Mouse (Mus musculus) lung, postnatal 0 days (tissue): ENCODE measurements around the gene Cfap77. TPM values are rescaled to one million over a fixed set of nuclear protein-coding genes. Genes with fewer than 3 reads are reported as not detected.

Source experiments
- ATAC-seq: fragments of 200-750 bp; cut with Nextera tagmentation; 2 replicates; pipeline ENCODE4 v1.8.0; 2017; ENCODE audit warnings: moderate library complexity
- DNase-seq: peaks from one replicate; pipeline ENCODE4 v3.0.0-alpha.2; 2016; ENCODE audit warnings: low spot score
- H3K27ac ChIP-seq: fragments of 300-500 bp; sonication (generic); 2 replicates; pipeline ENCODE4 v1.5.1; 2014; ENCODE audit warnings: antibody characterized with exemption, mild to moderate bottlenecking, low read length, mixed read lengths
- H3K27me3 ChIP-seq: fragments of 300-500 bp; sonication (generic); replicated peaks from 2 replicates; pipeline ENCODE4 v1.6.1; 2014; ENCODE audit warnings: low read length, mixed read lengths; ENCODE audit not compliant: insufficient read depth
- H3K36me3 ChIP-seq: fragments of 300-500 bp; sonication (generic); 2 replicates; pipeline ENCODE4 v1.6.1; 2014; ENCODE audit warnings: low read length, mixed read lengths; ENCODE audit not compliant: insufficient read depth
- H3K4me1 ChIP-seq: fragments of 300-500 bp; sonication (generic); 2 replicates; pipeline ENCODE4 v1.6.1; 2014; ENCODE audit warnings: antibody characterized with exemption, low read depth, low read length, mixed read lengths; ENCODE audit not compliant: insufficient read depth
- H3K4me2 ChIP-seq: fragments of 300-500 bp; sonication (generic); replicated peaks from 2 replicates; pipeline ENCODE4 v1.6.1; 2014; ENCODE audit warnings: low read depth, mild to moderate bottlenecking, low read length, moderate library complexity, mixed read lengths
- H3K4me3 ChIP-seq: fragments of 300-500 bp; sonication (generic); 2 replicates; pipeline ENCODE4 v1.5.1; 2014; ENCODE audit warnings: low read depth, low read length
- H3K9ac ChIP-seq: fragments of 300-500 bp; sonication (generic); replicated peaks from 2 replicates; pipeline ENCODE4 v1.6.1; 2014; ENCODE audit warnings: low read depth, mild to moderate bottlenecking
- H3K9me3 ChIP-seq: fragments of 300-500 bp; sonication (generic); 2 replicates; pipeline ENCODE4 v1.6.1; 2016; ENCODE audit warnings: low read length, mixed read lengths
- CTCF ChIP-seq: IDR thresholded peaks from 2 replicates; pipeline ENCODE4 v1.5.1; 2016; ENCODE audit warnings: antibody characterized with exemption, mild to moderate bottlenecking
- EP300 ChIP-seq: IDR thresholded peaks from 2 replicates; pipeline ENCODE4 v1.6.1; 2016; ENCODE audit warnings: antibody characterized with exemption, mild to moderate bottlenecking, control low read depth
- WGBS: fragments of 180-500 bp; shearing (Covaris S2); extraction: QIAGEN DNeasy Blood & Tissue Kit; methylation state at CpG from one replicate; pipeline ENCODE4 v1.1.7; 2014; 5-methylcytosine and 5-hydroxymethylcytosine counted together
- polyA plus RNA-seq: library from polyadenylated mRNA; unstranded; fragments of >200 nt; fragmentation: Nextera tagmentation; extraction: Ambion mirVana; gene quantifications from 2 replicates; pipeline ENCODE4 v1.2.1, GENCODE M21; 2015

Gene Cfap77
- polyA plus RNA-seq, 1 experiment from 2014 or later = 1.2 TPM

- H3K27me3 ChIP-seq = peaks cover 56% of the 10 kb centered on the region
- no peaks in the 10 kb centered on the region for H3K36me3 ChIP-seq
- no peak overlapping the region for H3K27ac ChIP-seq
- no peaks in the 10 kb centered on the region for H3K9me3 ChIP-seq
- H3K4me1 ChIP-seq = no peaks in the 10 kb centered on the region; the same call in 1 of the 2 replicates
- peak overlapping the region; percentile 17; the same call in 1 of the 2 replicates for H3K4me3 ChIP-seq
- no peak overlapping the region for H3K9ac ChIP-seq
- 2% methylated on average over 72 of the region's 73 CpGs for WGBS
- peak overlapping the region; percentile 25; the same call in 1 of the 2 replicates for H3K4me2 ChIP-seq
- no peak for ATAC-seq
- no peak for DNase-seq
- TF ChIP-seq EP300 = no peak
- TF ChIP-seq CTCF = no peak
Observed at GRCm38 (mm10) chr2:28917518-28918361, 137.1 kb downstream of the Cfap77 start.

- Histone ChIP-seq H3K9ac (no peak overlapping the region), H3K27ac (no peak overlapping the region), H3K36me3 (no peaks in the 10 kb centered on the region), H3K4me1 (no peaks in the 10 kb centered on the region; the same call in 1 of the 2 replicates), H3K27me3 (peaks cover 60% of the 10 kb centered on the region), H3K4me2 (no peak overlapping the region), H3K9me3 (no peaks in the 10 kb centered on the region), H3K4me3 (no peak overlapping the region)
- TF ChIP-seq EP300 (no peak), CTCF (no peak)
- WGBS = 11% methylated on average over 11 of the region's 11 CpGs
- DNase-seq = no peak
- ATAC-seq = no peak
Observed at GRCm38 (mm10) chr2:28917156-28917517, 137.7 kb downstream of the Cfap77 start.

GRCm38 (mm10) chr2:28916513-28916865, 138.4 kb downstream of the Cfap77 start, which contains the start of gene Barhl1:
Barhl1 (minus strand) TSS chr2:28916668.
- H3K27me3 ChIP-seq = peaks cover 66% of the 10 kb centered on the region
- no peaks in the 10 kb centered on the region for H3K36me3 ChIP-seq
- H3K27ac ChIP-seq = no peak within 1 kb of the TSS
- peak within 1 kb of the TSS; percentile 17; the same call in 1 of the 2 replicates for H3K4me3 ChIP-seq
- no peaks in the 10 kb centered on the region; the same call in 1 of the 2 replicates for H3K4me1 ChIP-seq
- DNase-seq = no peak
- 4% methylated on average over 18 of the region's 18 CpGs for WGBS
- no peak for TF ChIP-seq CTCF
- TF ChIP-seq EP300 = no peak
- peak within 1 kb of the TSS; percentile 25; the same call in 1 of the 2 replicates for H3K4me2 ChIP-seq
- no peak for ATAC-seq
- H3K9me3 ChIP-seq = no peaks in the 10 kb centered on the region
- H3K9ac ChIP-seq = no peak within 1 kb of the TSS

GRCm38 (mm10) chr2:28915768-28916512, 138.9 kb downstream of the Cfap77 start:
- TF ChIP-seq CTCF (no peak), EP300 (no peak)
- no peak overlapping the region for H3K4me3 ChIP-seq
- H3K27ac ChIP-seq = no peak overlapping the region
- H3K27me3 ChIP-seq = peaks cover 72% of the 10 kb centered on the region
- ATAC-seq (peak; percentile 92), DNase-seq (peak; percentile 79)
- WGBS = under 1% methylated on average over 38 of the region's 50 CpGs
- 0 out of 2 replicates have a peak overlapping the region, but pooled peaks have one; percentile 1 for H3K4me2 ChIP-seq
- no peaks in the 10 kb centered on the region for H3K9me3 ChIP-seq
- H3K36me3 ChIP-seq = no peaks in the 10 kb centered on the region
- no peak overlapping the region for H3K9ac ChIP-seq
- no peaks in the 10 kb centered on the region; the same call in 1 of the 2 replicates for H3K4me1 ChIP-seq

GRCm38 (mm10) chr2:28915104-28915738, 139.6 kb downstream of the Cfap77 start:
- H3K36me3 ChIP-seq = no peaks in the 10 kb centered on the region
- H3K4me2 ChIP-seq = no peak overlapping the region
- no peaks in the 10 kb centered on the region for H3K9me3 ChIP-seq
- H3K27ac ChIP-seq = no peak overlapping the region
- no peak overlapping the region for H3K4me3 ChIP-seq
- peaks cover 79% of the 10 kb centered on the region for H3K27me3 ChIP-seq
- no peak overlapping the region for H3K9ac ChIP-seq
- H3K4me1 ChIP-seq = no peaks in the 10 kb centered on the region; the same call in 1 of the 2 replicates
- no peak for DNase-seq
- ATAC-seq = no peak
- TF ChIP-seq EP300 = no peak
- TF ChIP-seq CTCF = no peak
- WGBS = 11% methylated on average over 22 of the region's 22 CpGs

- DNase-seq (no peak), ATAC-seq (no peak)
- WGBS = 0% methylated on average over 2 of the region's 2 CpGs
- Histone ChIP-seq H3K9ac (no peak overlapping the region), H3K4me3 (no peak overlapping the region), H3K36me3 (no peaks in the 10 kb centered on the region), H3K4me1 (no peaks in the 10 kb centered on the region; the same call in 1 of the 2 replicates), H3K27me3 (peaks cover 82% of the 10 kb centered on the region), H3K27ac (no peak overlapping the region), H3K4me2 (no peak overlapping the region), H3K9me3 (no peaks in the 10 kb centered on the region)
- no peak for TF ChIP-seq EP300
- TF ChIP-seq CTCF = no peak
Observed at GRCm38 (mm10) chr2:28914121-28914520, 140.7 kb downstream of the Cfap77 start.
